Mouse (Mus musculus) CH12.LX (cell line): ENCODE measurements around the gene Fes. TPM values are rescaled to one million over a fixed set of nuclear protein-coding genes. Genes with fewer than 3 reads are reported as not detected.

Experiments
- DNase-seq: peaks from one replicate; pipeline ENCODE4 v3.0.0-alpha.2; 2013; ENCODE audit errors: extremely low read depth
- H3K27ac ChIP-seq: 2 replicates; pipeline ENCODE4 v1.5.1; 2012; ENCODE audit warnings: low read depth, mild to moderate bottlenecking, control low read depth, moderate library complexity; ENCODE audit not compliant: insufficient read depth
- H3K27me3 ChIP-seq: replicated peaks from 2 replicates; pipeline ENCODE3; 2012; ENCODE audit warnings: inconsistent platforms
- H3K36me3 ChIP-seq, 2 experiments: replicated peaks in 1 of 2; 2 replicates each; pipeline versions ENCODE3 to v1.6.1; 2012; ENCODE audit warnings: inconsistent platforms in 1 of 2, low read length in 1 of 2, mild to moderate bottlenecking in 1 of 2, mixed read lengths in 1 of 2, moderate library complexity in 1 of 2; ENCODE audit not compliant: control insufficient read depth in 1 of 2, insufficient read depth in 1 of 2
- H3K4me1 ChIP-seq, 2 experiments: 2 replicates each; pipeline ENCODE4 v1.6.1; 2012; ENCODE audit warnings: inconsistent platforms in 1 of 2, moderate library complexity in 1 of 2; ENCODE audit not compliant: insufficient read depth in 2 of 2, control insufficient read depth in 1 of 2
- H3K4me2 ChIP-seq: 2 replicates; pipeline ENCODE4 v1.6.1; 2012; ENCODE audit warnings: low read depth, mild to moderate bottlenecking, control low read depth; ENCODE audit not compliant: poor library complexity, insufficient read depth, severe bottlenecking
- H3K4me3 ChIP-seq, 3 experiments: fragments of 150-350 bp in 1 of 3; sonication (generic) in 1 of 3; replicated peaks in 1 of 3; 2 replicates each; pipeline versions ENCODE3 to v1.5.1; 2011 to 2012; ENCODE audit warnings: low read depth in 2 of 3, low read length in 2 of 3, mild to moderate bottlenecking in 2 of 3, moderate library complexity in 2 of 3, control low read depth in 1 of 3, improper control_type of control experiment in 1 of 3, inconsistent platforms in 1 of 3, mixed read lengths in 1 of 3; ENCODE audit not compliant: poor library complexity in 1 of 3
- H3K79me2 ChIP-seq: replicated peaks from 2 replicates; pipeline ENCODE4 v1.6.1; 2012; ENCODE audit warnings: mild to moderate bottlenecking, moderate library complexity; ENCODE audit not compliant: control insufficient read depth, poor library complexity, insufficient read depth, severe bottlenecking; ENCODE audit errors: extremely low read depth
- H3K9ac ChIP-seq: 2 replicates; pipeline ENCODE4 v1.6.1; 2012; ENCODE audit warnings: low read depth, mild to moderate bottlenecking, control low read depth, moderate library complexity; ENCODE audit not compliant: insufficient read depth
- H3K9me3 ChIP-seq: replicated peaks from 2 replicates; pipeline ENCODE3; 2012; ENCODE audit warnings: low read length, inconsistent platforms, mixed read lengths
- EP300 ChIP-seq: IDR thresholded peaks from 2 replicates; pipeline ENCODE4 v1.6.1; 2011; ENCODE audit warnings: low read length, improper control_type of control experiment
- HCFC1 ChIP-seq: IDR thresholded peaks from 2 replicates; pipeline ENCODE4 v1.6.1; 2012; ENCODE audit warnings: low read depth, mild to moderate bottlenecking, inconsistent platforms, low read length, improper control_type of control experiment
- MAFK ChIP-seq: IDR thresholded peaks from 2 replicates; pipeline ENCODE4 v1.6.1; 2011; ENCODE audit warnings: low read length, improper control_type of control experiment; ENCODE audit not compliant: insufficient replicate concordance
- MXI1 ChIP-seq: IDR thresholded peaks from 2 replicates; pipeline ENCODE4 v1.6.1; 2011; ENCODE audit warnings: mild to moderate bottlenecking, low read depth, low read length, improper control_type of control experiment
- MYC ChIP-seq: IDR thresholded peaks from 2 replicates; pipeline ENCODE4 v1.6.1; 2011; ENCODE audit warnings: low read depth, mild to moderate bottlenecking, improper control_type of control experiment, low read length
- NELFE ChIP-seq: IDR thresholded peaks from 2 replicates; pipeline ENCODE4 v1.6.1; 2011; ENCODE audit warnings: low read depth, low read length, improper control_type of control experiment
- NRF1 ChIP-seq: IDR thresholded peaks from 2 replicates; pipeline ENCODE4 v1.6.1; 2014; ENCODE audit warnings: low read depth, mild to moderate bottlenecking, inconsistent platforms, low read length, improper control_type of control experiment, moderate library complexity
- POLR2A ChIP-seq: IDR thresholded peaks from 2 replicates; pipeline ENCODE4 v1.6.1; 2011; ENCODE audit warnings: low read depth, mild to moderate bottlenecking, improper control_type of control experiment, low read length
- POLR2AphosphoS2 ChIP-seq: IDR thresholded peaks from 2 replicates; pipeline ENCODE4 v1.6.1; 2011; ENCODE audit warnings: low read depth, low read length, improper control_type of control experiment
- RAD21 ChIP-seq: IDR thresholded peaks from 2 replicates; pipeline ENCODE4 v1.6.1; 2011; ENCODE audit warnings: low read depth, mild to moderate bottlenecking, low read length, improper control_type of control experiment, moderate library complexity
- TBP ChIP-seq: conservative IDR thresholded peaks from 2 replicates; pipeline ENCODE4 v1.6.1; 2011; ENCODE audit warnings: low read depth, low read length, improper control_type of control experiment
- TCF12 ChIP-seq: IDR thresholded peaks from 2 replicates; pipeline ENCODE4 v1.6.1; 2014; ENCODE audit warnings: low read depth, mild to moderate bottlenecking, inconsistent platforms, low read length, improper control_type of control experiment
- UBTF ChIP-seq: IDR thresholded peaks from 2 replicates; pipeline ENCODE4 v1.6.1; 2012; ENCODE audit warnings: low read depth, mild to moderate bottlenecking, inconsistent platforms, low read length, improper control_type of control experiment, moderate library complexity
- USF1 ChIP-seq: IDR thresholded peaks from 2 replicates; pipeline ENCODE4 v1.6.1; 2014; ENCODE audit warnings: low read depth, mild to moderate bottlenecking, inconsistent platforms, low read length, improper control_type of control experiment
- ZMIZ1 ChIP-seq: IDR thresholded peaks from 2 replicates; pipeline ENCODE4 v1.6.1; 2012; ENCODE audit warnings: low read depth, mild to moderate bottlenecking, inconsistent platforms, low read length, improper control_type of control experiment
- ZNF384 ChIP-seq: IDR thresholded peaks from 2 replicates; pipeline ENCODE4 v1.6.1; 2012; ENCODE audit warnings: low read depth, low read length, improper control_type of control experiment, inconsistent platforms
- dilution Hi-C: fragments of 300-500 bp; cut with MboI; formaldehyde crosslinking; loops from 2 replicates; pipeline ENCODE4 v1.14.3; 2020; ENCODE audit warnings: low sequenced_read_pairs; ENCODE audit not compliant: extremely low pct_unique_long_range_greater_than_20kb, extremely low pct_ligation_motif_present
- in situ Hi-C: fragments of 300-500 bp; cut with MboI; formaldehyde crosslinking; loops from 3 replicates; pipeline ENCODE4 v1.14.3; 2019; ENCODE audit warnings: low sequenced_read_pairs, low pct_ligation_motif_present, low pct_unique_long_range_greater_than_20kb, mixed read lengths
- polyA plus RNA-seq: library from polyadenylated mRNA; unstranded; fragments of >175 nt; gene quantifications from 2 replicates; pipeline ENCODE4 v1.2.1, GENCODE M21; 2012; ENCODE audit warnings: low read depth; ENCODE audit not compliant: insufficient read length
- total RNA-seq, 2 experiments: library from RNA; depleted of rRNA; stranded (reverse); fragments of 300-350 nt in 1 of 2; fragments of >200 nt in 1 of 2; gene quantifications; 2 replicates each; pipeline ENCODE4 v1.2.3; 2012 to 2014

Fes gene
- total and polyA plus RNA-seq, 3 experiments, result 4.3 to 11.7 (median 9.8) TPM

DNA sequence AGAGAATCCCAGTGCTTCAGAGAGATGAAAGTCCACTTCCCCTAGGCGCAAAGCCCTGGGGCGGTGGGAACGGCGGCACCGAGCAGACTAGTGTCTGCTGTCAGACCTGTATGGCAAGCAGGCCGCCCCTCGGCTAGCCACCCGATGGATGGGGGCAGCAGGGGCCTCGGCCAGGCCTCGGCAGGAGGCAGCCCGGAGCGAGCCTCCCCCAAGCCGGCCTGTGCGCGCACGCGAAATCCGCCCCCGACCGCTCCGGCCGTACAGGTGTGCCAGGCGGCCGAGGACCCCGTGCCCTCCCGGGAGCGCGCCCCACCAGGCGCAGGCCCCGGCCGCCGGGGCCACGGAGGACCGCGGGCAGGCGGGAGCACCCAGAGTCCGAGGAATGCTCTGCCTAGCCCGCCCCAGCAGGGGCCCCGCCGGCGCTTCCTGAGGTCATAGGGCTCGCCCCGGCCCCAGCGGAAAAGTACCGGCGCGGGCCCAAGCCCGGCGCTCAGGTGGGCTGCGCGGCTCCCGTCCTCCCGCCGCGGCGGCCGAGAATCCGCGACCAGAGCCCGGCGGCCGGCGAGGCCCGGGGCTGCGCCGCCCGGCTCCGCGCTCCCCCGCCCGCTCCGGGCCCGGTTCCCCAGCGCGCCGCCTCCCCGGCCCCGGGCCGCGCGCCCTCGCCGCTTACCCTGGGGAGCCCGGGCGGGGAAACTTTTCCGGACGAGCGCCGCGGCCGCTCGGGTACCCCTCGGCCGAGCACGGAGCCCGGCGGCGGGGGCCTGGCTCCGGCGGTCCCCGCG is 14.3 kb upstream of the Fes start:
- Histone ChIP-seq H3K27me3 (no peaks in the 10 kb centered on the region), H3K27ac (no peak overlapping the region; the same call in 1 of the 2 replicates), H3K36me3 (peaks cover 6 to 19% of the 10 kb centered on the region in 2 experiments), H3K9ac (peak overlapping the region; percentile 99), H3K79me2 (peaks cover 24% of the 10 kb centered on the region), H3K4me3 (peak overlapping the region; percentile 74 to 86 (median 83)), H3K9me3 (no peaks in the 10 kb centered on the region), H3K4me2 (peak overlapping the region; percentile 79), H3K4me1 (peaks cover 21 to 63% of the 10 kb centered on the region in 2 experiments)
- no peak for DNase-seq
- in situ Hi-C loops, result no loop called here
- dilution Hi-C loops, result no loop called here
- no peak for TF ChIP-seq MYC
- TF ChIP-seq TCF12, result peak; percentile 24; the same call in 1 of the 2 replicates
- no peak for TF ChIP-seq NELFE
- no peak for TF ChIP-seq HCFC1
- peak; percentile 97 for TF ChIP-seq UBTF
- TF ChIP-seq USF1, result no peak

DNA sequence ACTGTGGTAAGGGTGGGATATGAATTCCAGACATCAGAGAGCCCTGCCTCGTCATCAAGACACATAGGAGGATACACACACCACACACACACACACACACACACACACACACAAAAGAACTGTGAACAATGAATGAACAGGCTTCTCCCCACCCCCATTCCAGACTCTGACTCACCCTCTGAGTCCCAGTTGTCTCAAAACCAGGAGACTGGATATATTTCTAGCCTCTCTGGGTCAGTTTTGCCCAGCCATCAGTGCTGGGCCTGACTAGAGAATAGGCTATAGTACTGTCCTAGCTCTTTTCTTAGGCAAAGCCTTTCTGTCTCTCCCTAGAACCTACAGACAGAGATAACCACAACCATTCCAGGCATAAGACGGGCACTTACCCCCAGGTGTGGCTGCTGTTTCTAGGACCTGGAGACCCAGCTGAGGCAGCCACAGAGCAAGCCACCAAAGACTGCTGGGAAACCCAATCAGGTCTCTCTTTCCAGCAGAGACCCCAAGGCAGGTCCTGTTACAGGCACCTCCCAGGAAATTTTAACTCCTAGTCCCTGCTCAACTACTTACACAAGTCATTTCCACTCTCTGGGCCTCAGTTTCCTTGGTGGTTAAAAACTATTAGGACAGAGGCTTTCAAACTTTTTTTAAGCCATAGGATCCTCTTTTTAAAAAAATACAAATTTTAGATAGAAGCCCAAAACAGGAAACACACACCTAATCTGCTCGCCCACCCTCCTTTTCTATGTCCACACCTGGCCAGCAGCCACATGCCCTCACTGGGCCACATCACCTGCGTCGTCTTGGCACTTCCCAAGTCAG is 13.5 kb upstream of the Fes start:
- Histone ChIP-seq H3K36me3 (peaks cover 13 to 26% of the 10 kb centered on the region in 2 experiments), H3K4me2 (peak overlapping the region; percentile 79), H3K27me3 (no peaks in the 10 kb centered on the region), H3K27ac (no peak overlapping the region), H3K9me3 (no peaks in the 10 kb centered on the region), H3K4me1 (peaks cover 21 to 63% of the 10 kb centered on the region in 2 experiments), H3K9ac (peak overlapping the region; percentile 99), H3K79me2 (peaks cover 24% of the 10 kb centered on the region)
- in situ Hi-C loops, result no loop called here
- dilution Hi-C loops, result no loop called here
- DNase-seq, result no peak
- TF ChIP-seq ZNF384, result no peak
- TF ChIP-seq NELFE, result 0 out of 2 replicates have a peak, but pooled peaks have one; percentile 33
- 0 out of 2 replicates have a peak, but pooled peaks have one; percentile 23 for TF ChIP-seq POLR2A
- 0 out of 2 replicates have a peak, but pooled peaks have one; percentile 16 for TF ChIP-seq EP300
- TF ChIP-seq, all 38 proteins: peak for 3
- H3K4me3 ChIP-seq, result peak overlapping the region; percentile 74 to 86 (median 83)

GRCm38 (mm10) chr7:80400571-80400970 is 12.8 kb upstream of the Fes start:
- H3K4me3 ChIP-seq, result peak overlapping the region in 2 of 3 experiments; percentile 83 to 86
- in situ Hi-C loops, result no loop called here
- dilution Hi-C loops, result no loop called here
- no peaks in the 10 kb centered on the region for H3K27me3 ChIP-seq
- no peaks in the 10 kb centered on the region for H3K9me3 ChIP-seq
- no peak overlapping the region for H3K27ac ChIP-seq
- H3K9ac ChIP-seq, result peak overlapping the region; percentile 99; the same call in 1 of the 2 replicates
- peak overlapping the region; percentile 79 for H3K4me2 ChIP-seq
- peaks cover 19 to 58% of the 10 kb centered on the region in 2 experiments for H3K4me1 ChIP-seq
- TF ChIP-seq MAFK (no peak), TBP (no peak), RAD21 (no peak), NRF1 (no peak), MXI1 (no peak), POLR2AphosphoS2 (no peak), ZMIZ1 (no peak)
- DNase-seq, result no peak
- peaks cover 24% of the 10 kb centered on the region for H3K79me2 ChIP-seq
- peaks cover 18 to 31% of the 10 kb centered on the region in 2 experiments for H3K36me3 ChIP-seq
